Mouse (Mus musculus): ENCODE results near the gene Gm3594.
"Not testable (repeated sequence)": the region's sequence is repeated elsewhere in the genome, so short reads cannot be mapped to it uniquely, and the experiment has no call there.

GRCm38 (mm10) chr14:6440774-6441173 is 3.6 kb downstream of the Gm3594 start:
- TF ChIP-seq POLR2A, CTCF (IDR thresholded peaks at IDR 0.05; ENCODE audit: extremely low read depth, insufficient read depth, low read length): not testable (repeated sequence)

Measured in cortical plate, adult 2 months (tissue).